Mouse (Mus musculus) kidney, postnatal 0 days (tissue): ENCODE results near the gene Tmod2. TPM values are rescaled to one million over a fixed set of nuclear protein-coding genes. Genes with fewer than 3 reads are reported as not detected.
"Not testable (repeated sequence)": the region's sequence is repeated elsewhere in the genome, so short reads cannot be mapped to it uniquely, and the experiment has no call there.

Experiments
- ATAC-seq: fragments of 200-750 bp; cut with Nextera tagmentation; replicated peaks from 2 replicates; pipeline ENCODE4 v1.8.0; 2017; ENCODE audit warnings: low read depth, moderate number of reproducible peaks, moderate TSS enrichment, moderate library complexity; ENCODE audit not compliant: low FRiP score
- DNase-seq: peaks from one replicate; pipeline ENCODE4 v3.0.0-alpha.2; 2016; ENCODE audit warnings: low spot score
- H3K27ac ChIP-seq: fragments of 300-500 bp; sonication (generic); 2 replicates; pipeline ENCODE4 v1.5.1; 2014; ENCODE audit warnings: mild to moderate bottlenecking
- H3K27me3 ChIP-seq: fragments of 300-500 bp; sonication (generic); 2 replicates; pipeline ENCODE4 v1.6.1; 2014; ENCODE audit warnings: low read length, mixed read lengths; ENCODE audit not compliant: insufficient read depth
- H3K36me3 ChIP-seq: fragments of 300-500 bp; sonication (generic); 2 replicates; pipeline ENCODE4 v1.6.1; 2014; ENCODE audit warnings: low read length, mixed read lengths; ENCODE audit not compliant: insufficient read depth
- H3K4me1 ChIP-seq: fragments of 300-500 bp; sonication (generic); replicated peaks from 2 replicates; pipeline ENCODE4 v1.6.1; 2014; ENCODE audit warnings: antibody characterized with exemption, low read length, mixed read lengths; ENCODE audit not compliant: insufficient read depth
- H3K4me2 ChIP-seq: fragments of 300-500 bp; sonication (generic); 2 replicates; pipeline ENCODE4 v1.6.1; 2014; ENCODE audit warnings: mild to moderate bottlenecking, low read length, moderate library complexity, mixed read lengths
- H3K4me3 ChIP-seq: fragments of 300-500 bp; sonication (generic); replicated peaks from 2 replicates; pipeline ENCODE4 v1.5.1; 2014; ENCODE audit warnings: low read depth, low read length
- H3K9ac ChIP-seq: fragments of 300-500 bp; sonication (generic); 2 replicates; pipeline ENCODE4 v1.6.1; 2014; ENCODE audit warnings: low read depth, low read length
- H3K9me3 ChIP-seq: fragments of 300-500 bp; sonication (generic); replicated peaks from 2 replicates; pipeline ENCODE4 v1.6.1; 2016; ENCODE audit warnings: low read length, inconsistent platforms, mixed read lengths
- CTCF ChIP-seq: IDR thresholded peaks from 2 replicates; pipeline ENCODE4 v1.5.1; 2016; ENCODE audit warnings: antibody characterized with exemption, low read depth, mild to moderate bottlenecking, moderate library complexity
- WGBS: fragments of 180-500 bp; shearing (Covaris S2); extraction: QIAGEN DNeasy Blood & Tissue Kit; methylation state at CpG from one replicate; pipeline ENCODE4 v1.1.7; 2014; 5-methylcytosine and 5-hydroxymethylcytosine counted together
- polyA plus RNA-seq: library from polyadenylated mRNA; unstranded; fragments of >200 nt; fragmentation: Nextera tagmentation; extraction: Ambion mirVana; gene quantifications from 2 replicates; pipeline ENCODE4 v1.2.1, GENCODE M21; 2015

The Tmod2 gene
- polyA plus RNA-seq, 1 experiment from 2014 or later = 12.4 TPM

DNA sequence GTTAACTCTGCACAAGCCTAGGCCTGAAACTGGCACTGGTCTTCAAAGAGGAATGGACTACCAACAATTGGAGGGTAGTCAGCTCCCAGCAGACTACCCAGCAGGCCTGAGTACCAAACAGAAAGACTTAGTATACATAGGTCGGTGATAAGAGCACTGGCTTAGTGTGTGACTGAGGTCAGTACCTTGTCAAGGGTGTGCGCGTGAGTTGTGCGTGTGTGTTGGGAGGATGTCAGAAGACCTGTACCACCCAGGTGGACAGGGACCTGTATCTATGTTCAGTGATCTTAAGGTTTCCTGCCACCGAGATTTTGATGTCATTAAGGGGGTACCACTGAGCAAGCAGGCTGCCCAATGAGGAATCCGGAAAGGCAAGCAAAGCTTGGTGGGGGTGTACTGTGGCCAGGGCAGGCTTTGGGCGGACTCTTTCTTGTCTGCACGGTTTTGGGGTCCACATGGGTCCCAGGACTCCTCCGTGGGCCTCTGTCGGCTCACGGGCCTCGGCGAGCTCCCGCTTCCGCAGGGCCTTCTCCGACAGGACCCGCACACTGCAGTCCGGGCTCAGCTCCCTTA, 13.9 kb upstream of the Tmod2 start:
- DNase-seq (peak; percentile 31), ATAC-seq (no peak; the same call in 1 of the 2 replicates)
- TF ChIP-seq CTCF = no peak
- Histone ChIP-seq H3K27me3 (no peaks in the 10 kb centered on the region; the same call in 1 of the 2 replicates), H3K36me3 (no peaks in the 10 kb centered on the region), H3K4me1 (0 out of 2 replicates have a peak, but pooled peaks cover 4% of the 10 kb centered on the region), H3K9me3 (no peaks in the 10 kb centered on the region), H3K4me2 (peak overlapping the region; percentile 92), H3K9ac (peak overlapping the region; percentile 85), H3K4me3 (peak overlapping the region; percentile 83), H3K27ac (peak overlapping the region; percentile 82)
- WGBS = 17% methylated on average over 18 of the region's 18 CpGs

- WGBS = 70% methylated on average over 3 of the region's 3 CpGs
- Histone ChIP-seq H3K9me3 (no peaks in the 10 kb centered on the region), H3K27me3 (no peaks in the 10 kb centered on the region; the same call in 1 of the 2 replicates), H3K9ac (no peak overlapping the region), H3K27ac (no peak overlapping the region), H3K4me2 (no peak overlapping the region), H3K4me3 (no peak overlapping the region), H3K36me3 (no peaks in the 10 kb centered on the region), H3K4me1 (0 out of 2 replicates have a peak, but pooled peaks cover 4% of the 10 kb centered on the region)
- no peak for TF ChIP-seq CTCF
- DNase-seq (no peak), ATAC-seq (no peak)
Measured at GRCm38 (mm10) chr9:75621428-75621827, 10.3 kb upstream of the Tmod2 start.

GRCm38 (mm10) chr9:75619761-75620160, 8.6 kb upstream of the Tmod2 start:
- H3K36me3 ChIP-seq, H3K27me3 ChIP-seq, H3K4me3 ChIP-seq, H3K9ac ChIP-seq, ATAC-seq, H3K4me2 ChIP-seq, H3K27ac ChIP-seq, H3K4me1 ChIP-seq, DNase-seq, H3K9me3 ChIP-seq: not testable (repeated sequence)
- 93% methylated on average over 2 of the region's 2 CpGs for WGBS

- Histone ChIP-seq H3K27me3 (no peaks in the 10 kb centered on the region; the same call in 1 of the 2 replicates), H3K4me1 (no peaks in the 10 kb centered on the region), H3K9me3 (no peaks in the 10 kb centered on the region), H3K4me2 (no peak overlapping the region), H3K9ac (no peak overlapping the region), H3K36me3 (no peaks in the 10 kb centered on the region), H3K4me3 (no peak overlapping the region), H3K27ac (no peak overlapping the region)
- WGBS = 57% methylated on average over 6 of the region's 6 CpGs
- DNase-seq (no peak), ATAC-seq (peak; percentile 54)
- no peak for TF ChIP-seq CTCF
Measured at GRCm38 (mm10) chr9:75618836-75619400, 7.8 kb upstream of the Tmod2 start.

DNA sequence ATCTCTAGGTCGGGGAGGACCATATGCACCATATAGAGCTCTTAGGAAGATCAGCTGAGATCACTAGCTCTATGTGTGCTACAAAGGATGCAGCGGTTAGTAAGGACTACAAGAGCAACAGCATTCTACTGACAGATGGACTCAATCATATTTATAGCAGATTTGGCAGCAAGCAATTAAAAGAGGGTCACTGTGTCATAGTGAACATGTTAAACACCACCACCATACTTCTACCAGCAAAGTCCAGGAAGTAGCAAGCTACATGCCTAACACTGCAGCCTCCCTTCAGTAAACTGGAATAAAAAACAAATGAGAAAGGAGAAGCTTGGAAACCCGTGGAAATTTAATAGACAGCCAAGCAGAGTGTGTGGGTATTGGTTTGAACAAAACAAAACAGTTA, 5.4 kb upstream of the Tmod2 start:
- H3K36me3 ChIP-seq = no peaks in the 10 kb centered on the region
- no peaks in the 10 kb centered on the region for H3K9me3 ChIP-seq
- H3K4me3 ChIP-seq = no peak overlapping the region
- no peaks in the 10 kb centered on the region for H3K4me1 ChIP-seq
- peak; percentile 53 for DNase-seq
- WGBS = 64% methylated on average over 3 of the region's 3 CpGs
- no peaks in the 10 kb centered on the region; the same call in 1 of the 2 replicates for H3K27me3 ChIP-seq
- no peak overlapping the region for H3K4me2 ChIP-seq
- ATAC-seq = 0 out of 2 replicates have a peak, but pooled peaks have one; percentile 33
- H3K27ac ChIP-seq = no peak overlapping the region
- TF ChIP-seq CTCF = no peak
- no peak overlapping the region for H3K9ac ChIP-seq

DNA sequence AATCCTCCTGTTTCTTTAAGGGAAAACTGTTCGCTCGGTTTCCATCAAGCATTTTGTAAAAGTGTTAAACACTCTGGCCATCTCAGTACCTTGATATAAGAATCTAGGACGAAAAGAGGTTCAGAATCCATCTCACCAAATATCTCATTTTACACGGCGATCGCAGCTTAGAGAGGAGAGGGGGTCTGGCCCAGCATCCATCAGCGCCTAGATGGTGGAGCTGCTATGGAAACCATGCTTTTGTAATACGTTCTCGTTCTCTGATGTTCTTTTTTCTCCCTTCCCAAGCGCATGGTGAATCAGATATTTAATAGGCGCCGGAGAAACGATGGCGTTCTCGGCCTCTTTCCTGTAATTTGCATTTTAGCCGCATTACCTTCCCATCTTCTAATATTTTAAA, 1.2 kb downstream of the Tmod2 start:
- TF ChIP-seq CTCF = no peak
- DNase-seq (no peak), ATAC-seq (no peak)
- WGBS = 26% methylated on average over 16 of the region's 16 CpGs
- Histone ChIP-seq H3K4me3 (peak overlapping the region; percentile 62), H3K27me3 (no peaks in the 10 kb centered on the region), H3K36me3 (no peaks in the 10 kb centered on the region), H3K4me2 (peak overlapping the region; percentile 90), H3K9me3 (no peaks in the 10 kb centered on the region), H3K4me1 (0 out of 2 replicates have a peak, but pooled peaks cover 2% of the 10 kb centered on the region), H3K9ac (no peak overlapping the region), H3K27ac (no peak overlapping the region)
